Mouse (Mus musculus) CH12.LX (cell line): Measurements from ENCODE around the gene Fbxw4.

Experiments
- CHD1 ChIP-seq: IDR thresholded peaks from 2 replicates; pipeline ENCODE4 v1.6.1; 2012; ENCODE audit warnings: low read depth, low read length, improper control_type of control experiment, inconsistent platforms
- CTCF ChIP-seq, 2 experiments: IDR thresholded peaks in 1 of 2; conservative IDR thresholded peaks in 1 of 2; 2 replicates each; pipeline ENCODE4 v1.5.1; 2011 to 2012; ENCODE audit warnings: low read depth in 2 of 2, low read length in 2 of 2, improper control_type of control experiment in 1 of 2, inconsistent platforms in 1 of 2, mild to moderate bottlenecking in 1 of 2, moderate library complexity in 1 of 2
- E2F4 ChIP-seq: IDR thresholded peaks from 2 replicates; pipeline ENCODE4 v1.6.1; 2011; ENCODE audit warnings: low read depth, low read length, improper control_type of control experiment; ENCODE audit not compliant: insufficient replicate concordance
- EP300 ChIP-seq: IDR thresholded peaks from 2 replicates; pipeline ENCODE4 v1.6.1; 2011; ENCODE audit warnings: low read length, improper control_type of control experiment
- MAFK ChIP-seq: IDR thresholded peaks from 2 replicates; pipeline ENCODE4 v1.6.1; 2011; ENCODE audit warnings: low read length, improper control_type of control experiment; ENCODE audit not compliant: insufficient replicate concordance
- MAX ChIP-seq: IDR thresholded peaks from 2 replicates; pipeline ENCODE4 v1.6.1; 2011; ENCODE audit warnings: low read length, improper control_type of control experiment
- MAZ ChIP-seq: IDR thresholded peaks from 2 replicates; pipeline ENCODE4 v1.6.1; 2012; ENCODE audit warnings: low read depth, mild to moderate bottlenecking, inconsistent platforms, low read length, improper control_type of control experiment, moderate library complexity
- MEF2A ChIP-seq: IDR thresholded peaks from 2 replicates; pipeline ENCODE4 v1.6.1; 2014; ENCODE audit warnings: low read depth, mild to moderate bottlenecking, inconsistent platforms, low read length, improper control_type of control experiment, borderline replicate concordance
- MYC ChIP-seq: IDR thresholded peaks from 2 replicates; pipeline ENCODE4 v1.6.1; 2011; ENCODE audit warnings: low read depth, mild to moderate bottlenecking, improper control_type of control experiment, low read length
- NRF1 ChIP-seq: IDR thresholded peaks from 2 replicates; pipeline ENCODE4 v1.6.1; 2014; ENCODE audit warnings: low read depth, mild to moderate bottlenecking, inconsistent platforms, low read length, improper control_type of control experiment, moderate library complexity
- POLR2A ChIP-seq: IDR thresholded peaks from 2 replicates; pipeline ENCODE4 v1.6.1; 2011; ENCODE audit warnings: low read depth, mild to moderate bottlenecking, improper control_type of control experiment, low read length
- SIN3A ChIP-seq: IDR thresholded peaks from 2 replicates; pipeline ENCODE4 v1.6.1; 2012; ENCODE audit warnings: low read length, improper control_type of control experiment, inconsistent platforms
- ZC3H11A ChIP-seq: IDR thresholded peaks from 2 replicates; pipeline ENCODE4 v1.6.1; 2012; ENCODE audit warnings: low read depth, mild to moderate bottlenecking, inconsistent platforms, low read length, improper control_type of control experiment

DNA sequence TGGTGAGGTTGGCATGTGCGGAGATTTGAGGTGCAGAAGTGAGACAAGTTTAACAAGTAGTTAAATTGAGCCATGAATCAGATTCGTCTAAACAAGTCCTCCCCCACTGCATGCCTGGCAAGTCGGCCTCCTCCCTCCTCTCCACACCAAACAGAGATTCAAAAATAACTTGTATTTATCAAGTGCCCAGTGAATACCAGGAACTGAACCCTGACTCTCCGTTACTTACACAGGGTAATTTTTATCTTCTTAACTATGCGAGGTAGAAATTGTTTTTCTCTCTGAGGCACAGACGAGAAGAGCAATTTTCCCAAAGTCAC lies 36.1 kb upstream of the Fbxw4 start:
- TF ChIP-seq POLR2A (no peak), MYC (no peak), MAX (no peak), CTCF (conservative IDR thresholded peaks at IDR 0.05 in 1 of 2, IDR thresholded peaks at IDR 0.05 in 1 of 2; ENCODE audit: low read depth in 2 of 2, low read length in 2 of 2) (no peak), MAZ (no peak), MEF2A (no peak), ZC3H11A (no peak), SIN3A (no peak), EP300 (no peak), MAFK (no peak), NRF1 (no peak), CHD1 (no peak), E2F4 (no peak)
